11 mouse cellular contexts compared by ENCODE assay signal in genomic region chr8:24779319-24779718, GRCm38 (mm10). TPM values are rescaled to one million over a fixed set of nuclear protein-coding genes. Genes with fewer than 3 reads are reported as not detected.
A peak's percentile ranks its signal among the peaks of the same experiment; 100 is the strongest.
DNase-seq lines count a peak whose midpoint lies in the region; ATAC-seq and TF ChIP-seq lines count a peak whose summit lies in the region.
"Had no signal": no experiment of that assay in that cellular context is flagged by ENCODE, and none has a peak within 500 bp of the region (broad histone marks: within the 10 kb centered on the region; RNA-seq: fewer than 3 reads in every experiment).

No protein-coding gene starts in this region.

- H3K27ac ChIP-seq in kidney, postnatal 0 days, result no peak overlapping the region
- H3K27ac ChIP-seq: heart, embryonic 10.5 days had no signal

- 54% methylated on average over 3 of the region's 3 CpGs for WGBS in kidney, postnatal 0 days

- no peaks in the 10 kb centered on the region for H3K36me3 ChIP-seq in kidney, postnatal 0 days (ENCODE audit: insufficient read depth, low read length)
- H3K36me3 ChIP-seq in E14TG2a.4 (ENCODE audit: insufficient read depth, low read length), result no peaks in the 10 kb centered on the region
- H3K36me3 ChIP-seq: heart, embryonic 10.5 days had no signal

- TF ChIP-seq CTCF in kidney, postnatal 0 days (IDR thresholded peaks at IDR 0.05; ENCODE audit: low read depth), result peak; percentile 71
- TF ChIP-seq CTCF in E14TG2a.4 (conservative IDR thresholded peaks at IDR 0.05; ENCODE audit: low read length), result peak; percentile 45; the same call in 1 of the 2 replicates

- H3K4me2 ChIP-seq in kidney, postnatal 0 days (ENCODE audit: low read length), result no peak overlapping the region

- no peak for ATAC-seq in kidney, postnatal 0 days (replicated peaks; ENCODE audit: low FRiP score, low read depth)

- no peaks in the 10 kb centered on the region for H3K4me1 ChIP-seq in kidney, postnatal 0 days (replicated peaks; ENCODE audit: insufficient read depth, low read length)
- no peaks in the 10 kb centered on the region for H3K4me1 ChIP-seq in E14TG2a.4 (replicated peaks; ENCODE audit: low read depth, low read length)
- H3K4me1 ChIP-seq: heart, embryonic 10.5 days had no signal

- H3K9me3 ChIP-seq in kidney, postnatal 0 days (replicated peaks; ENCODE audit: low read length), result no peaks in the 10 kb centered on the region
- no peaks in the 10 kb centered on the region for H3K9me3 ChIP-seq in E14TG2a.4 (ENCODE audit: low read length)
- H3K9me3 ChIP-seq: heart, embryonic 10.5 days had no signal

- H3K9ac ChIP-seq in kidney, postnatal 0 days (ENCODE audit: low read depth, low read length), result no peak overlapping the region

- H3K27me3 ChIP-seq in kidney, postnatal 0 days (ENCODE audit: insufficient read depth, low read length), result no peaks in the 10 kb centered on the region
- no peaks in the 10 kb centered on the region for H3K27me3 ChIP-seq in E14TG2a.4 (ENCODE audit: insufficient read depth, low read length)

- no peak overlapping the region for H3K4me3 ChIP-seq in kidney, postnatal 0 days (replicated peaks; ENCODE audit: low read depth, low read length)
- no peak overlapping the region for H3K4me3 ChIP-seq in E14TG2a.4 (replicated peaks; ENCODE audit: low read length)
- H3K4me3 ChIP-seq: heart, embryonic 10.5 days had no signal

- peak; percentile 9 for DNase-seq in adrenal gland, postnatal 14 days
- DNase-seq in adrenal gland, postnatal 4 days (ENCODE audit: low spot score in 2 of 2), result no peak
- DNase-seq in kidney, postnatal 0 days (ENCODE audit: low spot score), result peak; percentile 57
- no peak for DNase-seq in kidney, adult 11 months
- peak; percentile 3 for DNase-seq in layer of hippocampus, adult 9-10 months (ENCODE audit: low spot score)
- DNase-seq in right cerebral cortex, postnatal 4 days, result no peak
- no peak for DNase-seq in urinary bladder, postnatal 14 days (ENCODE audit: low spot score)

RNA-seq across cellular contexts. Expression of gene Adam5, which starts 44.9 kb away (rescaled TPM):
- total RNA-seq in adrenal gland, postnatal 14 days (2021), result 0.52 and 1.0 TPM in 2 replicates
- total RNA-seq in adrenal gland, postnatal 4 days (2021), result 1 to 10 TPM; 1.2 to 1.4 TPM
- polyA plus RNA-seq in kidney, postnatal 0 days (2015; fragmentation: Nextera tagmentation; extraction: Ambion mirVana), result 1.4 TPM in 2 replicates
- total RNA-seq: megakaryocyte-erythroid progenitor cell, adult 5-6 weeks had no signal

RNA-seq across cellular contexts. Expression of gene Adam3, which starts 53.7 kb away (rescaled TPM):
- 0.15 TPM in 1 of 2 replicates, not detected in the other for total RNA-seq in adrenal gland, postnatal 14 days (2021)
- under 1 TPM; 0.22 to 0.79 TPM for total RNA-seq in adrenal gland, postnatal 4 days (2021)
- 0.33 and 0.34 TPM in 2 replicates for polyA plus RNA-seq in kidney, postnatal 0 days (2015; fragmentation: Nextera tagmentation; extraction: Ambion mirVana)
- total RNA-seq: megakaryocyte-erythroid progenitor cell, adult 5-6 weeks had no signal
- polyA plus RNA-seq: C2C12; heart, embryonic 10.5 days had no signal

Comparison
In these comparisons a context has a peak if more than half of its experiments do, and no peak if none do; other contexts are left out.
1. DNase-seq: peak in adrenal gland, postnatal 14 days (single experiment), kidney, postnatal 0 days (single experiment) and layer of hippocampus, adult 9-10 months (single experiment); none in adrenal gland, postnatal 4 days (0 of 2), kidney, adult 11 months (single experiment), right cerebral cortex, postnatal 4 days (single experiment) and urinary bladder, postnatal 14 days (single experiment).